Comparison of ENCODE assay signal across 8 mouse cellular contexts in the genomic region with DNA sequence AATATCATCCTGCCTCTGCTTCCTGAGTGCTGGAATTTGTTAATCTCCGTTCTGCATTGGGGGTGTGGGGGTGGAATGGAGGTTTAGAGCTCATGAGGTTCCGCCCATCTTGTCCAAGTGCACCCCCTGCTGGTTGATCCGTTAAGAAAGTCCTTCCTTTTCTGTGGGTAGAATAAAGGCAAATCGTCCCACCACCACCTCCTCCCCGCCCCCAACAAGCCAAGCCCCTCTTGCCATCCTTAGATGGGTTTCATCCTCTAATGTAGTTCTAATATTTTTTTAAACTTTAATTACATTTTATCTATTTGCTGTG. TPM values are rescaled to one million over a fixed set of nuclear protein-coding genes. Genes with fewer than 3 reads are reported as not detected.
DNase-seq lines count a peak whose midpoint lies in the region; ATAC-seq lines count a peak whose summit lies in the region.

No protein-coding gene starts in this region.

- no peak overlapping the region for H3K9ac ChIP-seq in forebrain, embryonic 14.5 days (ENCODE audit: low read length)
- no peak overlapping the region for H3K9ac ChIP-seq in forebrain, embryonic 15.5 days (replicated peaks)
- H3K9ac ChIP-seq in lung, embryonic 16.5 days (ENCODE audit: low read length) = no peak overlapping the region

- no peak overlapping the region for H3K27ac ChIP-seq in forebrain, embryonic 14.5 days (ENCODE audit: low read depth, low read length)
- H3K27ac ChIP-seq in forebrain, embryonic 15.5 days (replicated peaks) = no peak overlapping the region
- no peak overlapping the region for H3K27ac ChIP-seq in lung, embryonic 16.5 days (ENCODE audit: low read length)

- no peaks in the 10 kb centered on the region for H3K27me3 ChIP-seq in forebrain, embryonic 14.5 days (replicated peaks; ENCODE audit: control insufficient read depth, insufficient read depth, low read length)
- no peaks in the 10 kb centered on the region for H3K27me3 ChIP-seq in forebrain, embryonic 15.5 days
- no peaks in the 10 kb centered on the region for H3K27me3 ChIP-seq in lung, embryonic 16.5 days (ENCODE audit: control insufficient read depth, insufficient read depth, low read depth, low read length)

- intact Hi-C loops in heart, postnatal 10 days (cut with DNase I) = loop anchor here (1.0 kb wide), 1 partner anchor 144 kb away; no protein-coding TSS in a partner anchor

- no peak overlapping the region for H3K4me2 ChIP-seq in forebrain, embryonic 14.5 days (ENCODE audit: low read length)
- no peak overlapping the region for H3K4me2 ChIP-seq in forebrain, embryonic 15.5 days (replicated peaks)
- no peak overlapping the region for H3K4me2 ChIP-seq in lung, embryonic 16.5 days (ENCODE audit: low read depth, low read length)

- peak; percentile 75 for DNase-seq in forebrain, embryonic 14.5 days (ENCODE audit: low spot score)
- peak; percentile 44 for DNase-seq in right cerebral cortex, adult 18-20 months
- DNase-seq in right cerebral cortex, postnatal 25 days = no peak
- DNase-seq in cerebellum, adult 11-12 months = peak; percentile 59
- peak; percentile 48 to 73 for DNase-seq in heart, postnatal 10 days
- DNase-seq in spleen, postnatal 4 days (ENCODE audit: low spot score in 2 of 2) = peak; percentile 37 to 81

- peaks cover 5% of the 10 kb centered on the region; the same call in 1 of the 2 replicates for H3K4me1 ChIP-seq in forebrain, embryonic 14.5 days (ENCODE audit: control insufficient read depth, insufficient read depth, low read length)
- H3K4me1 ChIP-seq in forebrain, embryonic 15.5 days = peaks cover 8% of the 10 kb centered on the region
- H3K4me1 ChIP-seq in lung, embryonic 16.5 days (replicated peaks; ENCODE audit: control insufficient read depth, insufficient read depth, low read length) = peaks cover 7% of the 10 kb centered on the region; the same call in 1 of the 2 replicates

- no peaks in the 10 kb centered on the region for H3K9me3 ChIP-seq in forebrain, embryonic 14.5 days (replicated peaks; ENCODE audit: control insufficient read depth, low read length)
- H3K9me3 ChIP-seq in forebrain, embryonic 15.5 days = no peaks in the 10 kb centered on the region
- H3K9me3 ChIP-seq in lung, embryonic 16.5 days (ENCODE audit: control insufficient read depth, low read length) = no peaks in the 10 kb centered on the region

- WGBS in forebrain, embryonic 14.5 days = 14% methylated on average over 5 of the region's 5 CpGs
- WGBS in forebrain, embryonic 15.5 days = 14% methylated on average over 5 of the region's 5 CpGs
- whole genome bisulfite sequencing in lung, embryonic 16.5 days = 14% methylated on average over 5 of the region's 5 CpGs

- no peak overlapping the region for H3K4me3 ChIP-seq in forebrain, embryonic 14.5 days (ENCODE audit: low read depth, low read length)
- H3K4me3 ChIP-seq in forebrain, embryonic 15.5 days = no peak overlapping the region
- no peak overlapping the region for H3K4me3 ChIP-seq in lung, embryonic 16.5 days (ENCODE audit: low read length)

- no peaks in the 10 kb centered on the region for H3K36me3 ChIP-seq in forebrain, embryonic 14.5 days (ENCODE audit: control insufficient read depth, insufficient read depth, low read length)
- H3K36me3 ChIP-seq in forebrain, embryonic 15.5 days = no peaks in the 10 kb centered on the region
- peaks cover 12% of the 10 kb centered on the region for H3K36me3 ChIP-seq in lung, embryonic 16.5 days (ENCODE audit: control insufficient read depth, insufficient read depth, low read length)

- ATAC-seq in forebrain, embryonic 14.5 days = no peak
- ATAC-seq in forebrain, embryonic 15.5 days (replicated peaks) = no peak
- peak; percentile 27; the same call in 1 of the 2 replicates for ATAC-seq in lung, embryonic 16.5 days (ENCODE audit: low read depth)

RNA-seq across cellular contexts. Expression of a gene that starts 3.8 kb away (rescaled TPM):
- 0.17 and 0.57 TPM in 2 replicates for polyA plus RNA-seq in forebrain, embryonic 14.5 days (2014; fragmentation: Nextera tagmentation; extraction: Ambion mirVana)
- polyA plus RNA-seq in forebrain, embryonic 15.5 days (2015; fragmentation: Nextera tagmentation; extraction: Ambion mirVana) = 0.14 TPM in 1 of 2 replicates, not detected in the other
- total RNA-seq in heart, postnatal 10 days (2021) = under 1 TPM; 0.25 to 0.48 TPM
- 1.9 and 2.6 TPM in 2 replicates for polyA plus RNA-seq in lung, embryonic 16.5 days (2015; fragmentation: Nextera tagmentation; extraction: Ambion mirVana)

RNA-seq across cellular contexts. Expression of a gene that starts 14.5 kb away (rescaled TPM):
- 3.3 and 5.1 TPM in 2 replicates for polyA plus RNA-seq in forebrain, embryonic 14.5 days (2014; fragmentation: Nextera tagmentation; extraction: Ambion mirVana)
- 5.0 and 5.2 TPM in 2 replicates for polyA plus RNA-seq in forebrain, embryonic 15.5 days (2015; fragmentation: Nextera tagmentation; extraction: Ambion mirVana)
- total RNA-seq in heart, postnatal 10 days (2021) = 10 to 100 TPM; 15.0 to 17.8 TPM
- 51.6 and 53.7 TPM in 2 replicates for polyA plus RNA-seq in lung, embryonic 16.5 days (2015; fragmentation: Nextera tagmentation; extraction: Ambion mirVana)
